Mouse (Mus musculus) spleen, embryonic (tissue): ENCODE results near the gene Wrnip1.
"Not testable (repeated sequence)": the region's sequence is repeated elsewhere in the genome, so short reads cannot be mapped to it uniquely, and the experiment has no call there.

ENCODE experiments used
- CTCF ChIA-PET: fragments of 350-600 bp; sonication (Branson Sonifier 250); formaldehyde crosslinking; loops from one replicate; lab custom pipeline; 2022; lab: Charles Lee

The Wrnip1 gene

GRCm38 (mm10) chr13:32850668-32851404 lies 49.0 kb downstream of the Wrnip1 start, which contains the start of gene Serpinb1a:
TSS of gene Serpinb1a (minus strand) at chr13:32851185.
- CTCF ChIA-PET, result interaction anchor here (0.5 to 1.0 kb wide), 3 partner anchors 11 to 1627 kb away, joined by 3 to 6 read pairs (median 5); no protein-coding TSS in a partner anchor

- CTCF ChIA-PET, result interaction anchor here (1.0 to 1.1 kb wide), 2 partner anchors 24 to 53 kb away, joined by 3 read pairs; no protein-coding TSS in a partner anchor
Observed at GRCm38 (mm10) chr13:32851967-32852366, 50.1 kb downstream of the Wrnip1 start.

- CTCF ChIA-PET, result interaction anchor here (1.1 kb wide), 1 partner anchor 25 kb away, joined by 3 read pairs; no protein-coding TSS in a partner anchor
Observed at GRCm38 (mm10) chr13:32852539-32852938, 50.7 kb downstream of the Wrnip1 start.

GRCm38 (mm10) chr13:32853073-32853472 lies 51.2 kb downstream of the Wrnip1 start:
- CTCF ChIA-PET, result interaction anchor here (1.1 kb wide), 1 partner anchor 25 kb away, joined by 3 read pairs; no protein-coding TSS in a partner anchor

GRCm38 (mm10) chr13:32860821-32861220 lies 59.0 kb downstream of the Wrnip1 start:
- CTCF ChIA-PET, result interaction anchor here (0.7 kb wide), 1 partner anchor 212 kb away, joined by 4 read pairs; no protein-coding TSS in a partner anchor

DNA sequence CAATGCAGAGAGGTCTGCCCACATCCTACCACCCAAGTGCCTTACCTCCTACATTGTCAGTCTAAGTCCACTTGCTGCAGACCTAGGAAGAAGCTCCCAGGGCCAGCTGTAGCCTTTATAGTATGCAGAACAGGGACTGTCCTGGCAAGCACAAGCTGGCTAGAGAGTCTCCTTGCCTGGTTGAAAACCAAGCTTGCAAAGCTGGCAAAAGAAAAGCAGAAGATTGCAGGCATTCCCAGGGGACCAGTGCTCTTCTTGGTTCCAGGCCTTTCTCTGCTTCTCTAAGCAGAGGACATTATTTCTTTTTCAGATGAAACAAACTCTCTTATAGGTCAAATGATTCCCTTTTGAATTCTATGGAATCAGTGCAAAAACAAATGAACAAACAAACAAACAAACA lies 61.6 kb downstream of the Wrnip1 start:
- CTCF ChIA-PET, result no interaction called here

DNA sequence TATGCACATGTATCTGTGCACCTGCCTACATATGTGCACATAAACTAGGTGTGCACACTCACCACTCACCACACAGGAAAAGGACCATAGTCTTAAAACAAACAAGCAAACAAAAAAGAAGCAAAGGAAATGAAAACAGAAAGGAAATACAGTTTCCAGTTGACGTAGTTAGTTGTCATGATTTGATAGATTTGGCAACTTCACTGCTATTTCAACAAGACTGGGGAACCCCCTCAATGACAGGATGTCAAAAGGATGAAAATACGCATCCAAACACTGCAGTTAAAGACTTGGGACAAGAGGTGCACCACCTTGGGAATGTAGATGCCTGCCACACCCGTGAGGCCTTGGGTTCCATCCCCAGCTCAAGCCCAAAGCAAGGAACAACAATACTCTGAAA lies 62.7 kb downstream of the Wrnip1 start:
- CTCF ChIA-PET, result not testable (repeated sequence)

DNA sequence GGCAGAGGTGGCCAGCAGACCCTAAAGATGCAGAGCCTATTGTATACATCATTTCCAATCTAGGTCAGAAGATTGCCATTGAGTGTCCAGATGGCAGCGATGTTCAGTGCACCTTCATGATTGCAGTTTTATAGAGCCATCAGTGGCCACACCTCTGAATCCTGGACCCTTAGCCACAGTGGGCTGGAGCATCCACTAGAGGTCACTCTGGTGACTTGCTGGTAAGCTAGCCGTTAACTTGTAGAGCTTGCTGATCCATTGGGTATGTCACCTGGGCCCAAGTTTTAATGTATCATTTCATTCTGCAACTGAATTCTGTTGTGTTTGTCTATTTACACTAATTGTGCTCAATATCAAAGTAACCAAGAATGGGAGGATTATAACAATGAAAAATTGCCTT lies 63.8 kb downstream of the Wrnip1 start:
- CTCF ChIA-PET, result interaction anchor here (1.0 to 1.1 kb wide), 2 partner anchors 36 to 100 kb away, joined by 3 to 4 read pairs; no protein-coding TSS in a partner anchor

DNA sequence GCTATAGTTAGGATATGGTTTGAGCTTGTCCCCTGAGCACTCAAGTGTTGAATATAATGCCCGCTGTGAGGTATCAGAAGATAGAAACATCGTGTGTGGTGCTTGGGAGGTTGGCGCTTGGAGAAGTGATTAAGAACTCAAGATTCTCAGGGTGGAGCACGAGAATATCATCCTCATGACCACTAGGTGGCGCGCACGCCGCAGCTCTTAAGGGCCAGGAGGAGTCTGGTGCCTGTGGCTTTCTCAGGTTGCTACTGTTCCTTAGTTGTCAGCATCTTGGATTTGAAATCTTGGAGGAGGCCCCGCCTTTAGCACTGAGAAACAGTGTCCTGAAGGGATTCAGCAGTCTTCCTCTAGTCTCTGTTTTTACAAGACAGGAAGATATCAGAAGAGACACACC lies 64.6 kb downstream of the Wrnip1 start:
- CTCF ChIA-PET, result interaction anchor here (1.1 kb wide), 1 partner anchor 35 kb away, joined by 4 read pairs; no protein-coding TSS in a partner anchor

GRCm38 (mm10) chr13:32867030-32867429 lies 65.2 kb downstream of the Wrnip1 start:
- CTCF ChIA-PET, result no interaction called here

DNA sequence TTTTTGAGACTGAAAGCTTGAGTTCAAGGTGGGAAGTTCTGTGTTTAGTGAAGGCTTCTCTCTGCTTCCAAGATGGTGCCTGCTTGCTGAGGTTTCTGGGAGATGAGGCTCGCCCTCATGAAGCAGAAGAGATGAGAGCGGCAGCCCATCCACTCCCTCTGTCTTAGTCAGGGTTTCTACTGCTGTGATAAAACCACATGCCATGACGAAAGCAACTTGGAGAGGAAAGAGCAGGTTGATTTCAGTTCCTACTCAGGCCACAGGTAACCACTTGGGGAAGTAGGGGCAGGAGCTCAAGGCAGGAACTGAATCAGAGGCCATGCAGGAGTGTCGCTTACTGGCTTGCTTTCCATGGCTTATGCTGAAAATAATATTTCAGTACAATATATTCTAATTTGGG lies 66.4 kb downstream of the Wrnip1 start:
- CTCF ChIA-PET, result not testable (repeated sequence)

- CTCF ChIA-PET, result no interaction called here
Observed at GRCm38 (mm10) chr13:32868843-32869242, 67.0 kb downstream of the Wrnip1 start.
